Mouse (Mus musculus) hindbrain, embryonic 15.5 days (tissue): ENCODE measurements around the gene Ralb. TPM values are rescaled to one million over a fixed set of nuclear protein-coding genes. Genes with fewer than 3 reads are reported as not detected.

Experiments
- ATAC-seq: fragments of 200-750 bp; cut with Nextera tagmentation; 2 replicates; pipeline ENCODE4 v1.8.0; 2017; ENCODE audit warnings: low read depth, moderate number of reproducible peaks, moderate TSS enrichment; ENCODE audit not compliant: low FRiP score
- H3K27ac ChIP-seq: fragments of 300-500 bp; sonication (generic); replicated peaks from 2 replicates; pipeline ENCODE4 v1.5.1; 2015; ENCODE audit warnings: mild to moderate bottlenecking, inconsistent platforms
- H3K27me3 ChIP-seq: fragments of 300-500 bp; sonication (generic); 2 replicates; pipeline ENCODE4 v1.6.1; 2015; ENCODE audit warnings: control low read depth, inconsistent platforms
- H3K36me3 ChIP-seq: fragments of 300-500 bp; sonication (generic); 2 replicates; pipeline ENCODE4 v1.6.1; 2015; ENCODE audit warnings: control low read depth, inconsistent platforms
- H3K4me1 ChIP-seq: fragments of 300-500 bp; sonication (generic); replicated peaks from 2 replicates; pipeline ENCODE4 v1.6.1; 2015; ENCODE audit warnings: control low read depth, inconsistent platforms
- H3K4me2 ChIP-seq: fragments of 300-500 bp; sonication (generic); 2 replicates; pipeline ENCODE4 v1.6.1; 2015; ENCODE audit warnings: moderate library complexity, mild to moderate bottlenecking, inconsistent platforms
- H3K4me3 ChIP-seq: fragments of 300-500 bp; sonication (generic); 2 replicates; pipeline ENCODE4 v1.5.1; 2015; ENCODE audit warnings: mild to moderate bottlenecking, inconsistent platforms
- H3K9ac ChIP-seq: fragments of 300-500 bp; sonication (generic); 2 replicates; pipeline ENCODE4 v1.6.1; 2015; ENCODE audit warnings: inconsistent platforms
- H3K9me3 ChIP-seq: fragments of 300-500 bp; sonication (generic); 2 replicates; pipeline ENCODE4 v1.6.1; 2016; ENCODE audit warnings: control low read depth, inconsistent platforms
- WGBS: fragments of 180-500 bp; shearing (Covaris S2); methylation state at CpG from one replicate; pipeline ENCODE4 v1.1.7; 2015; 5-methylcytosine and 5-hydroxymethylcytosine counted together
- polyA plus RNA-seq: library from polyadenylated mRNA; unstranded; fragments of >200 nt; fragmentation: Nextera tagmentation; extraction: Ambion mirVana; gene quantifications from 2 replicates; pipeline ENCODE4 v1.2.1, GENCODE M21; 2015

Gene Ralb
- polyA plus RNA-seq, 1 experiment from 2014 or later: 63.1 TPM

DNA sequence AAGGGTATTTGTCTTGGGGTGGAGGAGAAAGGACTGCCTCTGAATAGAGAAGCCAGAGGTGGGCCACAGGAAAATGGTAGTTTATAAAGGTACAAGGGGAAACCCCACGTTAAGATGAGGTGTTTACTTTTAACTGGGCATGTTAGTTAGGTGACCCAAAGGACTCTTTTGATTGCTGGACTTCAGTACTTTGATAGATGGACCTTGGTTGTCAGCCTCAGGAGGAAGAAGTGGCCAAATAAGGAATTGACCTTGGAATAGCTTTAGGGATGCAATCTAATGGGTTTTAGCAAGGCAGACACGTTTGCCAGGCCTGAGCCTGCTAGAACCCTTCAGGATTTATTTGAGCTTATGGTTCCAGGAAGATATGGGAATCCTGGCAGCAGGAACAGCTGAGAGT is 34.7 kb upstream of the Ralb start:
- Histone ChIP-seq H3K4me3 (no peak overlapping the region), H3K27me3 (no peaks in the 10 kb centered on the region), H3K27ac (no peak overlapping the region), H3K4me1 (no peaks in the 10 kb centered on the region), H3K4me2 (no peak overlapping the region), H3K9me3 (no peaks in the 10 kb centered on the region), H3K9ac (no peak overlapping the region), H3K36me3 (no peaks in the 10 kb centered on the region)
- no peak for ATAC-seq
- 89% methylated on average over 2 of the region's 2 CpGs for whole genome bisulfite sequencing

DNA sequence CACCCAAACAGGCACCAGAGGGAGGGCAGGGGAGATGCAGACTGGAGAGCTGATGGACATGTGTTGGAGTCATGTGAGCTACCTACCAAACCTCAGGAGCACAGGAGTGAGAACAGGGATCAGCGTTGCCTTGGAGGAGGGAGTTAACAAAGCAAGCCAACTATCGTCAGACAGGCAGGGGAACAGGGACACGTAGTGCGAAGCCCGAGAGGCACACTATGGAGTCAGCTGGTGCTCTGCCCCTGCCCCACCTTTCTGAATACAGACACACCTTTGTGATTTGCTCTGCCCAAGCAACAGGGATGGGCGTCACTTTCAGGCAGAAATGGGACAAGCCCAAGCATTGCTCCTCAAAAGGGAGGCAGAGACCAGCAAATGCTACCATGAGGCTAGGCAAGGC is 33.1 kb upstream of the Ralb start:
- H3K9me3 ChIP-seq: no peaks in the 10 kb centered on the region
- WGBS: 94% methylated on average over 6 of the region's 6 CpGs
- no peak overlapping the region for H3K4me2 ChIP-seq
- no peaks in the 10 kb centered on the region for H3K27me3 ChIP-seq
- H3K27ac ChIP-seq: no peak overlapping the region
- no peak overlapping the region for H3K4me3 ChIP-seq
- ATAC-seq: no peak
- H3K36me3 ChIP-seq: no peaks in the 10 kb centered on the region
- H3K9ac ChIP-seq: no peak overlapping the region
- no peaks in the 10 kb centered on the region for H3K4me1 ChIP-seq

DNA sequence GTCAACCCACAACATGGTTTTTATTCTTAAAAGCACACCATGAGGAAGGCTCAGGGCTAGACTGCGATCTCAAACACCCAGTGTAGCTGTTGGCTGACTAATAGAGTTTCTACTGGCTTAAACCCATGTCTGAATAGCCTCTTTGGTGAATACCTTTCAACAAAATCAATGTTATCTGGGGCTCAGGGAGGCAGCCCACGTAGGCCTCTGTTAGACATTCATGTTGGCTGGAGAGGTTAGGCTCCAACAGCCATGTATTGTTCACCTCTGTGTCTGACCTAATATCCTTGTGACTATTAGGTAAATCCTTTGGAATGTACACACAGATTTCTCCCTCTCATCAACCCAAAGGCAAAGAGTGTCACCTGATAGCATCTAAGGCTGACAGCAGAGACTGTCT is 31.5 kb upstream of the Ralb start:
- no peak for ATAC-seq
- Histone ChIP-seq H3K27ac (no peak overlapping the region), H3K4me2 (no peak overlapping the region), H3K9me3 (no peaks in the 10 kb centered on the region), H3K4me3 (no peak overlapping the region), H3K9ac (no peak overlapping the region), H3K4me1 (no peaks in the 10 kb centered on the region), H3K36me3 (no peaks in the 10 kb centered on the region), H3K27me3 (no peaks in the 10 kb centered on the region)
- WGBS: 87% methylated on average over 2 of the region's 2 CpGs

DNA sequence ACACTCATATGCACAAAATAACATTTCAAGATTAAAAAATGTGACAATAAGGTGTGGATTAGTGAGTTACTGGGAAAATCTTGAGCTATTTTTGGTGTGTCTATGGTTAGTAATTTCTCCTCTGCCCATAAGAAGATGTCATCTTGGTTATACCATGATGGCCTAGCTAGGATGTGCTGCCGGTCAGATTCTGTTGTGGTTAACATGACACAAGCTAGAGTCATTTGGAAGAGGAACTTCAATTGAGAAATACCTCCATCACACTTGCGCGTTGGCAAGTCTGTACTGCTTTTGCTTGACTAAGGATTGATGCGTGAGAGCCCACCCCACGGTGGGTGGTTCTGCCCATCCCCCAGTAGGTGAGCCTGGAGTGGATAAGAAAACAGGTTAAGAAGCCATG is 29.7 kb upstream of the Ralb start:
- no peak for ATAC-seq
- Histone ChIP-seq H3K4me2 (no peak overlapping the region), H3K36me3 (peaks cover under 1% of the 10 kb centered on the region; the same call in 1 of the 2 replicates), H3K4me1 (no peaks in the 10 kb centered on the region), H3K4me3 (no peak overlapping the region), H3K9ac (no peak overlapping the region), H3K9me3 (no peaks in the 10 kb centered on the region), H3K27me3 (no peaks in the 10 kb centered on the region), H3K27ac (no peak overlapping the region)
- WGBS: 95% methylated on average over 5 of the region's 5 CpGs

DNA sequence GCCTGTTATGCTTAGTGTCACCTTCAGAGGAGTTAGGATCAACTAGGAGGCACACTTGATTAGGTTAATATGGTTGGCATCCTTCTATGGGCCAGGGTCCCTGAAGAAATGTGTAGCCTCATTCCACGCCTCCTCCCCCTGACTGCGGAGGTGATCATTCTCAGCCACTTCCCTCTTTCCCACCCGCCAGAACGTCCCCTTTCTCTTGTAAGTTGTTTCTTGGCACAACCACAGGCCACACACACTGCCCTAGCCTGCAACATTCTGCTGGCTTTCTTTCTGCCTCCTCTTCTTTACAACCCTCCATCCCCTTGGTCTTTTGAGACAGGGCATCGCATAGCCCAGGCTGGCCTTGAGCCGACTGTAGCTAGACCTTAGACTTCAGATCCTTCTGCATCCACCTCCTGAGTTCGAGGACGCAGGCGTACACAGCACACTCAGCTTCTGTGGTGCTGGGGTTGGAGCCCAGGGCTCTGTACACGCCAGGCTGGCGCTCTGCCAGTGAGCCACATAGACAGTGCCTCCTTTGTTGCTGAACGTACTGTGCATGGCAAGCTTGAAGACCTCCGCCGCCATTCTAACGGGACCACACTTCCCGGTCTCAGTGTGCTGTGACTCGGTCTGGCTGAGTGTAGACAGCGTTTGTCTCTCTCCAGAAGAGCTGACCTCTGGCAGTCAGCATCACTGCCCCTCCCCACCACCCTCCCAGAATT is 28.7 kb upstream of the Ralb start:
- H3K4me3 ChIP-seq: no peak overlapping the region
- peak; percentile 65 for ATAC-seq
- no peak overlapping the region for H3K4me2 ChIP-seq
- no peak overlapping the region for H3K9ac ChIP-seq
- peaks cover 11% of the 10 kb centered on the region for H3K36me3 ChIP-seq
- no peaks in the 10 kb centered on the region for H3K27me3 ChIP-seq
- peak overlapping the region; percentile 42 for H3K27ac ChIP-seq
- 75% methylated on average over 18 of the region's 18 CpGs for WGBS
- H3K9me3 ChIP-seq: no peaks in the 10 kb centered on the region
- H3K4me1 ChIP-seq: no peaks in the 10 kb centered on the region

DNA sequence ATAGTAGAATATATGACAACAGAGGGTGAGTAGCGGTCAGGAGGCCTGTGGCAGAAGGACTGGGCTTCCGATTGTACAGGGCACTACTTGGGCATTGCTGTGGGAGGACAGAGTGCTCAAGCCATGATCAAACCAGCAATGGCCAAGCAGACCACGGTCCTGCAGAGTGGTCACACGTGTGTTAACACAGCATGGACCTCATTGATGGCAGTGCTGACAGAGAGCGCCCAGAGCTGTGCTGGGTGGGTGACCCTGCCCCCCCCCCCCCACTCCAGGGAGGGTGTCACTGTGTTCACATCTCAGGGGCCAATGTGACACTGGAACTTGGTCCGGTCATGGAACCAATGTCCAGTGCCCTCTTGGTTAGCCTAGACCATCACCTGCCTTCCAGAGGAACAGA is 27.6 kb upstream of the Ralb start:
- no peak; the same call in 1 of the 2 replicates for ATAC-seq
- Histone ChIP-seq H3K9me3 (no peaks in the 10 kb centered on the region), H3K4me1 (0 out of 2 replicates have a peak, but pooled peaks cover 5% of the 10 kb centered on the region), H3K4me3 (no peak overlapping the region), H3K27ac (no peak overlapping the region), H3K4me2 (no peak overlapping the region), H3K9ac (no peak overlapping the region), H3K27me3 (no peaks in the 10 kb centered on the region), H3K36me3 (peaks cover 20% of the 10 kb centered on the region)
- 96% methylated on average over 6 of the region's 6 CpGs for WGBS

DNA sequence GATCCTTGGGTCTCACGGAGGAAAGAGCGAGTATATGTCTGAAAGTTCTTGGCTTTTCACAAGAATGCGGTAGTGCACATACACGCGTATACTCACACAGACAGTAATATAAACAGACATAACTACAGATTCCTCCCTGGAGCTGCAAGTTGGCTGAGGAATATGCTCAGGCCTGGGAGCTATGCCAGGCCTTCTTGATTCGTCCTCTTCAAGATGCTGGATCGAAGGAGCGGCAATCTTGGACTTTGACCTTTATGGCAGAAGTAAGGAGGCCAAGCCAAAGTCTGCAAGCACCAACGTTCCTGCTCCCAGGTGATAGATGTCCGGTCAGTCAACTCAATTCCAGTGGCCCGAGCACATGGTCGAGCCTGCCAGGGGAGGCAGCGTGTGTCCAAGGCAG is 26.3 kb upstream of the Ralb start:
- no peak overlapping the region for H3K4me3 ChIP-seq
- H3K4me2 ChIP-seq: no peak overlapping the region
- peaks cover 13% of the 10 kb centered on the region for H3K4me1 ChIP-seq
- no peaks in the 10 kb centered on the region for H3K27me3 ChIP-seq
- H3K9ac ChIP-seq: no peak overlapping the region
- no peaks in the 10 kb centered on the region for H3K9me3 ChIP-seq
- no peak overlapping the region for H3K27ac ChIP-seq
- H3K36me3 ChIP-seq: peaks cover 20% of the 10 kb centered on the region
- ATAC-seq: no peak
- WGBS: 95% methylated on average over 13 of the region's 13 CpGs

DNA sequence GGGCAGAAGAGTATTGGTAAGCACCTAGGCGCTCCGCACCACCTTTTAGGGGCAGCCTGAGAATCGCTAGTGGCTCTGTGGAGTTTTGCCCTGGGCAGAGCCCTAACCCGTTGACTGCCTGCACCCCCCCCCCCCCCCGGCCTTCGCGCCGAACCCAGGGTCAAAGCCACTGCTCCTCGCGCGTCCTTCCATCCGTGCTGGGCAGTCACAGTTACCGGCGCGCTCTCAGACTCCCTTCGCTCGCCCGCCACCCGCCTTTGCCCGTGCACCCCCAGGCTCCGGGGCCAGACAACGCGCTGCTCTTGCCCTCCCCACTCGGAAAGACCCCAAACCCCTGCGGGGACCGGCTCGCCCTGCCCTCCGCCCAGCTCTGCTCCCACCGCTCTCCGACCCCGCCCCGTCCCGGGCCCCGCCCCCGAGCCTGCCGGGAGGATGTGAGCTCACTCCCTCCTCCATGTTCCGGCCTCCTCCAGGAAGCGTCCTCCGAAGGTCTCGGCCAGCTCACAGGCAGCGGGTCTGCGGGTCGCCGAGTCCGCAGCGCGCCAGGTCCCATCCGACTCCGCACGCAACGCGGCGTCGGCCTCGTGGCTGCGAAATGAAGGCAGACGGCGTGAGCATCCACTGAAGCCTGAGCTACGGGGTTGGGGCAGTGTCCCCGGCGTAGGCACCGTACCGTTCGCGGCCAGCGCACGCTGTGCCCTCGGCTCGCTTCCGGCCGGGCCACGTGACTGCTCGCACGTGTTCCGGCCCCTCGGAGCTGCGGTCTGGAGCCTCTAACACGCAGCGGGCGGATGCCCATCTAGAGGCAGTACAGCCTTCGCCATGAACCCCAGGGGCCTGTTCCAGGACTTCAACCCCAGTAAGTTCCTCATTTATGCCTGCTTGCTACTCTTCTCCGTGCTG is 21.3 kb upstream of the Ralb start, which contains the start of gene Tmem185b:
Gene Tmem185b (plus strand): TSS at position 472 of the 903 bp plus-strand sequence.
- 2% methylated on average over 80 of the region's 82 CpGs for WGBS
- H3K4me1 ChIP-seq: peaks cover 27% of the 10 kb centered on the region
- peak; percentile 97 for ATAC-seq
- H3K27ac ChIP-seq: peak within 1 kb of the TSS; percentile 91
- no peaks in the 10 kb centered on the region for H3K27me3 ChIP-seq
- H3K9me3 ChIP-seq: no peaks in the 10 kb centered on the region
- H3K36me3 ChIP-seq: peaks cover 20% of the 10 kb centered on the region
- peak within 1 kb of the TSS; percentile 87 for H3K9ac ChIP-seq
- peak within 1 kb of the TSS; percentile 84 for H3K4me2 ChIP-seq
- H3K4me3 ChIP-seq: peak within 1 kb of the TSS; percentile 89

DNA sequence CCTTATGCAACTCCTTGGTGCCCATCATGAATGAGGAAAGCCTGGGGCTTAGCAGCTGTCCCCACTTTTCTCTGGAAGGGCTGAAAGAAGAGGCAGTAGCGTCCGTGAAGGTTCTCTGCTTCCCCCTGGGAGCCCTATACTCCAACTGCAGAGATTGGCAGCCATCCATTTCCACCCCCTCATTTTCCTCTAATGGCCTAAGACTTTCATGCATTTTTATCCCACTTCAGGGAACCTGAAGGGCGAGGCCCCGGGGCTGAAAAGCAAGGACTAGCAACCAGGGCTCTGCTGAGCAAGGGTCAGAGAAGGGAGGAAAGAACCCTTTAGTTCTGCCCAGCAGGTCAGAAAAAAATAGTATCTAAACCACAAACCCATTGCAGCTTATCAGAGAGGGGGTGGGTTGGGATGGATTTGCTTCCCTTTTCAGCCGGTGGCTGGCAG is 20.4 kb upstream of the Ralb start:
- Histone ChIP-seq H3K4me3 (peak overlapping the region; percentile 89), H3K9ac (peak overlapping the region; percentile 87), H3K4me2 (peak overlapping the region; percentile 84), H3K27ac (peak overlapping the region; percentile 91), H3K4me1 (peaks cover 27% of the 10 kb centered on the region), H3K9me3 (no peaks in the 10 kb centered on the region), H3K27me3 (no peaks in the 10 kb centered on the region), H3K36me3 (peaks cover 20% of the 10 kb centered on the region)
- no peak for ATAC-seq
- WGBS: 4% methylated on average over 5 of the region's 5 CpGs

DNA sequence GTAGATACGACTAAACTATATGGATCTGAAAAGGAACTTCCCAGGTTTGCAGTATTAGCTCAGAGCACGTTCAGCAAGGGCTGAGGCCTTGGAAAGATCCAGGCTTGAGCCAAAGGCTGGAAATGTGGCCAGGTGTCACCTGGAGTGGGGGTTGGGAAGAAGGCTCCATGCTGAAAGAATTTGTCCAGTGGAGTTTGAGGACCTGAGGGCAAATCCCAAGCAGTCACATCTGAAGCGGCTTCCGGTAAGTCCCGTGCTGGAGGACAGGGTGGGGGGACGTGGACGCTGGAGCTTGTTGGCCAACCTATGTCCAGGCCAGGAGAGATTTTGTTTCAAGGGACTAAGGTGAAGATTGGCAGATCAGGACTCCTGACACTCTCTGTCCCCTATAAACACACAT is 19.2 kb upstream of the Ralb start:
- no peaks in the 10 kb centered on the region for H3K27me3 ChIP-seq
- H3K9me3 ChIP-seq: no peaks in the 10 kb centered on the region
- H3K27ac ChIP-seq: no peak overlapping the region
- no peak overlapping the region for H3K9ac ChIP-seq
- WGBS: 94% methylated on average over 7 of the region's 7 CpGs
- H3K4me2 ChIP-seq: no peak overlapping the region
- peaks cover 15% of the 10 kb centered on the region for H3K36me3 ChIP-seq
- no peak for ATAC-seq
- peaks cover 27% of the 10 kb centered on the region for H3K4me1 ChIP-seq
- no peak overlapping the region for H3K4me3 ChIP-seq

DNA sequence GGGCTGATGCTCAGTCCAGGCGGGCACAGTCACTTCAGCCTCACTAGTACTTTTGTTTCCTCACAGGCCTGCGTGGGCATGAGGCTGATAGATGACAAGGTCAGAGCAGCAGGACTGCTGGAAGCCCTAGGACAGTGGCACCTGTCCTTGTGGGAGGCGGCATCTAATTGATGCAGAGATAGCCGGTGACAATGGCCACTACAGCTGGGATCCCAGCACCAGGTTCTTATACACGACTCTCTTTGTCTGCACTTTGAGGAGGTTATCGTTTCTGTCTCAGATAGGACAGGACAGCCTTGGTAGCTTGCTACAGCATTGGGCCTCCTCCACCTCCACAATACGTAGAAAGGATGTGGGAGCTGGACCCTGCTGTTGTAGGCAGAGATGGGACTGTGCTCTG is 18.8 kb upstream of the Ralb start:
- no peak overlapping the region for H3K4me2 ChIP-seq
- H3K9ac ChIP-seq: no peak overlapping the region
- H3K9me3 ChIP-seq: no peaks in the 10 kb centered on the region
- H3K4me1 ChIP-seq: peaks cover 27% of the 10 kb centered on the region
- no peaks in the 10 kb centered on the region for H3K27me3 ChIP-seq
- WGBS: 81% methylated on average over 7 of the region's 7 CpGs
- no peak overlapping the region for H3K4me3 ChIP-seq
- peaks cover 10% of the 10 kb centered on the region for H3K36me3 ChIP-seq
- ATAC-seq: no peak
- H3K27ac ChIP-seq: no peak overlapping the region

DNA sequence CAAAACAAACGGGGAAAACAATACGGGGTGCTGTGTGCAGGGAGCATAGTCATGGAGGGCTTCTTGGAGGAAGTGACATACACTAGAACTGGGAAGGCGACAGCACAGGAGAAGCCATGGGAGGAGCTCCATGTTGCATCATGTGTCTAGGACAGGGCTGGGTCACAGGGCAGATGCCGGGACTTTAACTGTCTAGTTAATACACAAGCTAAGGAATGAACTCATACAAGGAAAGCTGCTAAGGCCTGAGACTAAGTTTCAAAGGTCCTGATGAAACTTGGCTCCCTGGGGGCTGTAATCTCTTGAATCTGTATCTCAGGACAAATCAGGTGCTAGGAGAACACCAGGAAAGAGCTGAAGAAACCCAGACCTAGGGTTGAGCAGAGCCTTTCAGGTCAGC is 18.1 kb upstream of the Ralb start:
- H3K9ac ChIP-seq: no peak overlapping the region
- WGBS: 86% methylated on average over 4 of the region's 4 CpGs
- no peak for ATAC-seq

More for the DNA sequence above, 18.1 kb upstream of the Ralb start:
- Histone ChIP-seq H3K27ac (no peak overlapping the region), H3K4me3 (no peak overlapping the region), H3K9me3 (no peaks in the 10 kb centered on the region), H3K27me3 (no peaks in the 10 kb centered on the region), H3K4me2 (no peak overlapping the region), H3K36me3 (peaks cover 6% of the 10 kb centered on the region), H3K4me1 (peaks cover 25% of the 10 kb centered on the region)
